ENCODE assay signal across 8 mouse cellular contexts in genomic region chr5:24729797-24730487, GRCm38 (mm10). TPM values are rescaled to one million over a fixed set of nuclear protein-coding genes. Genes with fewer than 3 reads are reported as not detected.
DNase-seq lines count a peak whose midpoint lies in the region; ATAC-seq and TF ChIP-seq lines count a peak whose summit lies in the region.

No protein-coding gene starts in this region.

- H3K4me3 ChIP-seq in gastrocnemius, adult 2 months: peak overlapping the region; percentile 64
- peak overlapping the region; percentile 73 to 76 for H3K4me3 ChIP-seq in ES-E14 (ENCODE audit: insufficient read depth in 1 of 2, low read depth in 1 of 2, low read length in 2 of 2, poor library complexity in 1 of 2, severe bottlenecking in 1 of 2)
- H3K4me3 ChIP-seq in cerebellum, adult 2 months (replicated peaks; ENCODE audit: insufficient read depth, low read depth, low read length): no peak overlapping the region

- H3K27me3 ChIP-seq in cerebellum, adult 2 months (ENCODE audit: control insufficient read depth, insufficient read depth, low read length): peaks cover 8% of the 10 kb centered on the region; the same call in 1 of the 2 replicates

- 2% methylated on average over 49 of the region's 49 CpGs for WGBS in cerebellum, adult 2 months

- H3K9me3 ChIP-seq in ES-E14 (ENCODE audit: control insufficient read depth, insufficient read depth, low read depth, low read length): no peaks in the 10 kb centered on the region

- ATAC-seq in megakaryocyte progenitor cell, adult 5-6 weeks (replicated peaks; ENCODE audit: poor library complexity): peak; percentile 5; the same call in 1 of the 2 replicates

- in situ Hi-C loops in ES-E14 (cut with MboI; ENCODE audit: low sequenced_read_pairs in 2 of 2, unreplicated experiment in 2 of 2): no loop called here

- peak overlapping the region; percentile 58 for H3K9ac ChIP-seq in ES-E14 (ENCODE audit: insufficient read depth, low read depth, low read length, poor library complexity, severe bottlenecking)

- intact Hi-C loops in gastrocnemius, adult 2 months (cut with DNase I): no loop called here
- intact Hi-C loops in gastrocnemius, postnatal 36 days (cut with DNase I): no loop called here

- TF ChIP-seq POLR2A in cerebellum, adult 2 months (IDR thresholded peaks at IDR 0.05; ENCODE audit: borderline replicate concordance, insufficient read depth, low read length): no peak

- H3K27ac ChIP-seq in gastrocnemius, adult 2 months: no peak overlapping the region
- H3K27ac ChIP-seq in ES-E14 (ENCODE audit: insufficient read depth, low read depth, low read length, poor library complexity, severe bottlenecking): no peak overlapping the region
- no peak overlapping the region for H3K27ac ChIP-seq in cerebellum, adult 2 months (ENCODE audit: insufficient read depth, low read length)

- TF ChIP-seq CTCF in gastrocnemius, adult 2 months (IDR thresholded peaks at IDR 0.05): no peak
- TF ChIP-seq CTCF in cerebellum, adult 2 months (IDR thresholded peaks at IDR 0.05; ENCODE audit: borderline replicate concordance, insufficient read depth, low read depth, low read length): no peak

- peaks cover 7 to 26% of the 10 kb centered on the region in 2 experiments for H3K4me1 ChIP-seq in ES-E14 (ENCODE audit: control insufficient read depth in 2 of 2, insufficient read depth in 2 of 2, low read length in 2 of 2, poor library complexity in 1 of 2)
- no peaks in the 10 kb centered on the region for H3K4me1 ChIP-seq in cerebellum, adult 2 months (ENCODE audit: control insufficient read depth, insufficient read depth, low read length)

- no peak for DNase-seq in gastrocnemius, adult 2 months
- DNase-seq in gastrocnemius, postnatal 36 days: no peak
- no peak for DNase-seq in ES-E14 (ENCODE audit: low read depth, low spot score)
- peak; percentile 22 for DNase-seq in heart, postnatal 4 days
- no peak for DNase-seq in cerebellum, adult 2 months
- no peak for DNase-seq in urinary bladder, postnatal 14 days (ENCODE audit: low spot score)
- no peak for DNase-seq in right cerebral cortex, postnatal 14 days

- H3K36me3 ChIP-seq in ES-E14 (ENCODE audit: control insufficient read depth, insufficient read depth, low read length, poor library complexity, severe bottlenecking): no peaks in the 10 kb centered on the region

TF ChIP-seq in ES-E14, 5 proteins besides CTCF, POLR2A, EP300 and RAD21:
- TF ChIP-seq CHD2 (IDR thresholded peaks at IDR 0.05; ENCODE audit: low read depth, low read length) (no peak), HCFC1 (IDR thresholded peaks at IDR 0.05; ENCODE audit: borderline replicate concordance, insufficient read depth, low read length) (no peak), ZC3H11A (IDR thresholded peaks at IDR 0.05; ENCODE audit: borderline replicate concordance, low read depth, low read length) (no peak), MAFK (IDR thresholded peaks at IDR 0.05; ENCODE audit: insufficient read depth, low read depth, low read length) (no peak), ZNF384 (IDR thresholded peaks at IDR 0.05; ENCODE audit: low read depth, low read length) (no peak)

RNA-seq across cellular contexts. Expression of gene Wdr86, which starts 0.6 kb away (rescaled TPM):
- not detected for total RNA-seq in gastrocnemius, adult 2 months (2021)
- total RNA-seq in gastrocnemius, postnatal 36 days (2021): not detected
- 2.5 and 9.5 TPM in 2 replicates for total RNA-seq in ES-E14 (2012; rRNA removed)
- 1 to 10 TPM; 2.8 to 3.5 TPM for total RNA-seq in heart, postnatal 4 days (2021)
- total RNA-seq in megakaryocyte progenitor cell, adult 5-6 weeks (2015): 0.07 and 0.64 TPM in 2 replicates
- 0.95 TPM in 1 of 2 replicates, not detected in the other for total RNA-seq in megakaryocyte progenitor cell, adult 5-6 weeks (2017)
- 1.5 and 3.6 TPM in 2 replicates for polyA plus RNA-seq in cerebellum, adult 2 months (2012; rRNA removed)

RNA-seq across cellular contexts. Expression of gene Crygn, which starts 27.9 kb away (rescaled TPM):
- not detected for total RNA-seq in gastrocnemius, adult 2 months (2021)
- total RNA-seq in gastrocnemius, postnatal 36 days (2021): 1 to 10 TPM in 1 of 2 experiments, not detected in 1; 3.2 TPM
- total RNA-seq in ES-E14 (2012; rRNA removed): 1.2 and 2.1 TPM in 2 replicates
- total RNA-seq in heart, postnatal 4 days (2021): not detected
- total RNA-seq in megakaryocyte progenitor cell, adult 5-6 weeks (2015): not detected in 2 replicates
- not detected in 2 replicates for total RNA-seq in megakaryocyte progenitor cell, adult 5-6 weeks (2017)
- 0.34 and 0.76 TPM in 2 replicates for polyA plus RNA-seq in cerebellum, adult 2 months (2012; rRNA removed)

RNA-seq across cellular contexts. Expression of gene Nub1, which starts 44.6 kb away (rescaled TPM):
- total RNA-seq in gastrocnemius, adult 2 months (2021): 10 to 100 TPM; 28.3 to 34.3 TPM
- total RNA-seq in gastrocnemius, postnatal 36 days (2021): 10 to 100 TPM; 23.1 to 29.0 TPM
- 39.9 and 47.7 TPM in 2 replicates for total RNA-seq in ES-E14 (2012; rRNA removed)
- total RNA-seq in heart, postnatal 4 days (2021): 10 to 100 TPM; 24.5 to 24.6 TPM
- 21.6 and 26.5 TPM in 2 replicates for total RNA-seq in megakaryocyte progenitor cell, adult 5-6 weeks (2015)
- 33.2 and 40.2 TPM in 2 replicates for total RNA-seq in megakaryocyte progenitor cell, adult 5-6 weeks (2017)
- 79.0 and 80.4 TPM in 2 replicates for polyA plus RNA-seq in cerebellum, adult 2 months (2012; rRNA removed)
